Mouse (Mus musculus) heart, embryonic 14.5 days (tissue): ENCODE measurements around the gene Ccdc38. TPM values are rescaled to one million over a fixed set of nuclear protein-coding genes. Genes with fewer than 3 reads are reported as not detected.

Experiments used
- ATAC-seq: fragments of 200-750 bp; cut with Nextera tagmentation; 2 replicates; pipeline ENCODE4 v1.8.0; 2017; ENCODE audit warnings: low read depth, moderate TSS enrichment; ENCODE audit not compliant: insufficient number of reproducible peaks, insufficient read depth, low FRiP score
- H3K27ac ChIP-seq, 2 experiments: fragments of 200-500 bp in 1 of 2; fragments of 300-500 bp in 1 of 2; sonication (generic) in 1 of 2; replicated peaks in 1 of 2; 2 replicates each; pipeline ENCODE4 v1.5.1; 2012 to 2014; ENCODE audit warnings: low read depth in 2 of 2, low read length in 2 of 2, control low read depth in 1 of 2, mild to moderate bottlenecking in 1 of 2, mixed read lengths in 1 of 2; ENCODE audit not compliant: control insufficient read depth in 1 of 2, insufficient read depth in 1 of 2
- H3K27me3 ChIP-seq: fragments of 300-500 bp; sonication (generic); 2 replicates; pipeline ENCODE4 v1.6.1; 2014; ENCODE audit warnings: mild to moderate bottlenecking, low read length, control low read depth; ENCODE audit not compliant: control insufficient read depth, insufficient read depth
- H3K36me3 ChIP-seq: fragments of 300-500 bp; sonication (generic); 2 replicates; pipeline ENCODE4 v1.6.1; 2014; ENCODE audit warnings: mild to moderate bottlenecking, control low read depth, low read length, mixed read lengths; ENCODE audit not compliant: control insufficient read depth, insufficient read depth
- H3K4me1 ChIP-seq, 2 experiments: fragments of 200-500 bp in 1 of 2; fragments of 300-500 bp in 1 of 2; sonication (generic) in 1 of 2; 2 replicates each; pipeline ENCODE4 v1.6.1; 2012 to 2014; ENCODE audit warnings: low read length in 2 of 2, control low read depth in 1 of 2, mixed read lengths in 1 of 2; ENCODE audit not compliant: control insufficient read depth in 2 of 2, insufficient read depth in 2 of 2
- H3K4me2 ChIP-seq: fragments of 300-500 bp; sonication (generic); 2 replicates; pipeline ENCODE4 v1.6.1; 2014; ENCODE audit warnings: mild to moderate bottlenecking, low read length
- H3K4me3 ChIP-seq, 2 experiments: fragments of 200-500 bp in 1 of 2; fragments of 300-500 bp in 1 of 2; sonication (generic) in 1 of 2; 2 replicates each; pipeline ENCODE4 v1.5.1; 2012 to 2014; ENCODE audit warnings: low read length in 2 of 2, mild to moderate bottlenecking in 2 of 2, control low read depth in 1 of 2, low read depth in 1 of 2, moderate library complexity in 1 of 2; ENCODE audit not compliant: control insufficient read depth in 1 of 2, insufficient read depth in 1 of 2
- H3K9ac ChIP-seq: fragments of 300-500 bp; sonication (generic); 2 replicates; pipeline ENCODE4 v1.6.1; 2014; ENCODE audit warnings: mild to moderate bottlenecking, low read length
- H3K9me3 ChIP-seq: fragments of 300-500 bp; sonication (generic); 2 replicates; pipeline ENCODE4 v1.6.1; 2016; ENCODE audit warnings: low read length, control low read depth; ENCODE audit not compliant: control insufficient read depth
- WGBS: fragments of 180-500 bp; shearing (Covaris S2); extraction: QIAGEN DNeasy Blood & Tissue Kit; methylation state at CpG from one replicate; pipeline ENCODE4 v1.1.7; 2014; 5-methylcytosine and 5-hydroxymethylcytosine counted together
- polyA plus RNA-seq: library from polyadenylated mRNA; unstranded; fragments of >200 nt; fragmentation: Nextera tagmentation; extraction: Ambion mirVana; gene quantifications from 2 replicates; pipeline ENCODE4 v1.2.1, GENCODE M21; 2014

The Ccdc38 gene
- polyA plus RNA-seq, 1 experiment from 2014 or later = 0.19 TPM

GRCm38 (mm10) chr10:93538818-93539217 is 1.6 kb upstream of the Ccdc38 start:
- no peak overlapping the region for H3K27ac ChIP-seq
- no peak overlapping the region for H3K4me2 ChIP-seq
- no peaks in the 10 kb centered on the region for H3K36me3 ChIP-seq
- no peak for ATAC-seq
- H3K27me3 ChIP-seq = peaks cover 33% of the 10 kb centered on the region
- no peak overlapping the region for H3K9ac ChIP-seq
- no peak overlapping the region for H3K4me3 ChIP-seq
- no peaks in the 10 kb centered on the region for H3K9me3 ChIP-seq
- H3K4me1 ChIP-seq = peaks cover 4 to 7% of the 10 kb centered on the region in 2 experiments; a peak in 3 of 4 replicates
- WGBS = 68% methylated on average over 6 of the region's 6 CpGs

- H3K4me3 ChIP-seq = peak within 1 kb of the TSS; percentile 36 to 38
- WGBS = 3% methylated on average over 35 of the region's 35 CpGs
- peak within 1 kb of the TSS; percentile 42 for H3K9ac ChIP-seq
- peaks cover 3 to 7% of the 10 kb centered on the region in 2 experiments; a peak in 3 of 4 replicates for H3K4me1 ChIP-seq
- peak within 1 kb of the TSS; percentile 69 for H3K4me2 ChIP-seq
- peak; percentile 90 for ATAC-seq
- no peaks in the 10 kb centered on the region for H3K9me3 ChIP-seq
- no peaks in the 10 kb centered on the region for H3K36me3 ChIP-seq
- peaks cover 24% of the 10 kb centered on the region; the same call in 1 of the 2 replicates for H3K27me3 ChIP-seq
- H3K27ac ChIP-seq = no peak within 1 kb of the TSS
Measured at GRCm38 (mm10) chr10:93539775-93540430, 529 bp upstream of the Ccdc38 start, which contains the start of gene Amdhd1. Gene Amdhd1 (minus strand): TSS chr10:93540033.

- WGBS = 90% methylated on average over 1 of the region's 1 CpGs
- no peak overlapping the region for H3K4me3 ChIP-seq
- no peak for ATAC-seq
Measured at GRCm38 (mm10) chr10:93541585-93541984, 1.2 kb downstream of the Ccdc38 start.

GRCm38 (mm10) chr10:93542356-93542755 is 1.9 kb downstream of the Ccdc38 start:
- Histone ChIP-seq H3K27me3 (0 out of 2 replicates have a peak, but pooled peaks cover 9% of the 10 kb centered on the region), H3K9ac (no peak overlapping the region), H3K4me2 (no peak overlapping the region), H3K36me3 (no peaks in the 10 kb centered on the region), H3K4me1 (peaks cover 4 to 7% of the 10 kb centered on the region in 2 experiments; a peak in 3 of 4 replicates), H3K9me3 (no peaks in the 10 kb centered on the region), H3K27ac (no peak overlapping the region), H3K4me3 (no peak overlapping the region)
- WGBS = 68% methylated on average over 4 of the region's 4 CpGs
- ATAC-seq = no peak

More at GRCm38 (mm10) chr10:93541585-93541984, 1.2 kb downstream of the Ccdc38 start:
- Histone ChIP-seq H3K9ac (no peak overlapping the region), H3K4me1 (peaks cover 4 to 7% of the 10 kb centered on the region in 2 experiments; a peak in 3 of 4 replicates), H3K9me3 (no peaks in the 10 kb centered on the region), H3K4me2 (no peak overlapping the region), H3K36me3 (no peaks in the 10 kb centered on the region), H3K27ac (no peak overlapping the region), H3K27me3 (peaks cover 12% of the 10 kb centered on the region; the same call in 1 of the 2 replicates)

- Histone ChIP-seq H3K4me2 (no peak overlapping the region), H3K36me3 (no peaks in the 10 kb centered on the region), H3K9ac (no peak overlapping the region), H3K4me1 (peaks cover 4 to 7% of the 10 kb centered on the region in 2 experiments; a peak in 3 of 4 replicates), H3K27me3 (0 out of 2 replicates have a peak, but pooled peaks cover 4% of the 10 kb centered on the region), H3K9me3 (no peaks in the 10 kb centered on the region), H3K4me3 (no peak overlapping the region), H3K27ac (no peak overlapping the region)
- 75% methylated on average over 6 of the region's 6 CpGs for WGBS
- ATAC-seq = no peak
Measured at GRCm38 (mm10) chr10:93543176-93543575, 2.7 kb downstream of the Ccdc38 start.

- Histone ChIP-seq H3K9ac (no peak overlapping the region), H3K4me3 (no peak overlapping the region), H3K9me3 (no peaks in the 10 kb centered on the region), H3K36me3 (no peaks in the 10 kb centered on the region), H3K4me1 (peaks cover 4 to 7% of the 10 kb centered on the region in 2 experiments; a peak in 3 of 4 replicates), H3K27me3 (no peaks in the 10 kb centered on the region), H3K4me2 (no peak overlapping the region), H3K27ac (no peak overlapping the region)
- no peak for ATAC-seq
- 73% methylated on average over 5 of the region's 5 CpGs for WGBS
Measured at GRCm38 (mm10) chr10:93544172-93544571, 3.7 kb downstream of the Ccdc38 start.

GRCm38 (mm10) chr10:93547741-93548270 is 7.4 kb downstream of the Ccdc38 start:
- Histone ChIP-seq H3K36me3 (no peaks in the 10 kb centered on the region), H3K4me2 (no peak overlapping the region), H3K27me3 (no peaks in the 10 kb centered on the region), H3K9me3 (no peaks in the 10 kb centered on the region), H3K4me3 (no peak overlapping the region), H3K4me1 (0 out of 4 replicates have a peak, but pooled peaks cover 0 to 2% of the 10 kb centered on the region in 2 experiments), H3K9ac (no peak overlapping the region), H3K27ac (no peak overlapping the region)
- no peak for ATAC-seq
- WGBS = 85% methylated on average over 4 of the region's 4 CpGs
